Mouse (Mus musculus) hindbrain, embryonic 10.5 days (tissue): ENCODE measurements around the gene Plscr3. TPM values are rescaled to one million over a fixed set of nuclear protein-coding genes. Genes with fewer than 3 reads are reported as not detected.
"Not testable (repeated sequence)": the region's sequence is repeated elsewhere in the genome, so short reads cannot be mapped to it uniquely, and the experiment has no call there.

ENCODE experiments used
- DNase-seq: peaks from one replicate; pipeline ENCODE4 v3.0.0-alpha.2; 2017; ENCODE audit warnings: low spot score
- H3K27ac ChIP-seq: fragments of 300-500 bp; sonication (generic); 2 replicates; pipeline ENCODE4 v1.5.1; 2016; ENCODE audit warnings: mild to moderate bottlenecking, moderate library complexity
- H3K27me3 ChIP-seq: fragments of 300-500 bp; sonication (generic); 2 replicates; pipeline ENCODE4 v1.6.1; 2016; ENCODE audit warnings: mild to moderate bottlenecking; ENCODE audit not compliant: poor library complexity, insufficient read depth, severe bottlenecking
- H3K36me3 ChIP-seq: fragments of 300-500 bp; sonication (generic); 2 replicates; pipeline ENCODE4 v1.6.1; 2016; ENCODE audit warnings: mild to moderate bottlenecking, moderate library complexity
- H3K4me1 ChIP-seq: fragments of 300-500 bp; sonication (generic); replicated peaks from 2 replicates; pipeline ENCODE4 v1.6.1; 2016; ENCODE audit warnings: mild to moderate bottlenecking
- H3K4me3 ChIP-seq: fragments of 300-500 bp; sonication (generic); 2 replicates; pipeline ENCODE4 v1.5.1; 2016; ENCODE audit warnings: mild to moderate bottlenecking, moderate library complexity
- H3K9me3 ChIP-seq: fragments of 300-500 bp; sonication (generic); 2 replicates; pipeline ENCODE4 v1.6.1; 2016; ENCODE audit warnings: mild to moderate bottlenecking, moderate library complexity
- WGBS: fragments of 180-500 bp; shearing (Covaris S2); methylation state at CpG from one replicate; pipeline ENCODE4 v1.1.7; 2016; 5-methylcytosine and 5-hydroxymethylcytosine counted together
- polyA plus RNA-seq: library from polyadenylated mRNA; unstranded; fragments of >200 nt; fragmentation: Nextera tagmentation; extraction: Ambion mirVana; gene quantifications from 2 replicates; pipeline ENCODE4 v1.2.1, GENCODE M21; 2016

The Plscr3 gene
- polyA plus RNA-seq, 1 experiment from 2014 or later = 88.7 TPM

GRCm38 (mm10) chr11:69855347-69855746, 9.2 kb downstream of the Plscr3 start:
- Histone ChIP-seq H3K4me3 (peak overlapping the region; percentile 0; the same call in 1 of the 2 replicates), H3K27ac (peak overlapping the region; percentile 41; the same call in 1 of the 2 replicates), H3K27me3 (peaks cover 38% of the 10 kb centered on the region), H3K9me3 (no peaks in the 10 kb centered on the region), H3K4me1 (peaks cover 36% of the 10 kb centered on the region), H3K36me3 (peaks cover 21% of the 10 kb centered on the region)
- DNase-seq = peak; percentile 60
- WGBS = 25% methylated on average over 16 of the region's 16 CpGs

DNA sequence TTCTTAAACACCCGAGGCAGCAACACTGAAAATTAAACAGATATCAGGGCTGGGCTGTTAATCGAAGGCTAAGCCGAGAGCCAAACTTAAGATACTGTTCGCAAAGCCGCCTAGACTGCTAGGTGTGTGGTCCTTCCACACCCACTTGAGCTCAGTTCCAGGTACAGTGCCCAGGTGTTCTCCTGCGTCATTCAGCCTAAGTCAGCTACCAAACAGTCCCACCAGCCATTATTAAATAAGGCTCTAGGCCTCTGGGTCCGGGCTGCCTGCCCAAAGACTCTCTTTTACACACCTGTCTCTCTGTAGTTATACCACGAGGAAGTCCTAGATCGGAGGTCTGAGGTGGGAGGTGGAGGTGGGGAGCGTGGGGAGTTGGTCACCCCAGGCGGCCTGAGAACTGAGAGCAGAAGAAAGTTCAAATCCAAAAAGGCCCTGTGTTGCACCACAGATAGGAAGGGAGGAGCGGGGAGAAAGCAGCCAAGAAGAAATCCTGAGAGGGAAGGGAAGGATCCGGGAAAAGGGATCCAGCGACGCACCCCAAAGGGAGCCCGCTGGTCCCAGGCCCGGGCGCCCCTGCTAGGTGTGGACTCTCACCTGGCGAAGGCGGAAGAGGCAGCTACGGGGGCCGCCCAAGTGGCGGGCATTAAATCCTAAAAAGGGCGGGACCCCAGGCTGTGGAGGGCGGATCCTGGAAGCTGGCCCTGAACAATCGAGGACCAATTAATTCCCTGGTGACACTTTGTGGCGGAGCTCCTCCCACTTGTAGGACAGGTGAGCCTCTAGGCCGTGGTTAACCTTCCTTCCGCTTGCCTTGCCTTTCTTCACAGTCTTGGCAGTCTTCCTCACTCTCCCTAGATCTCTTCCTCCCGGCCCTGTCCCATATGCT, 12.2 kb downstream of the Plscr3 start, which contains the start of gene Tnk1:
Tnk1 (minus strand) TSS at position 618 of the 886 bp plus-strand sequence.
- WGBS = 20% methylated on average over 30 of the region's 30 CpGs
- H3K27me3 ChIP-seq = peaks cover 38% of the 10 kb centered on the region
- H3K27ac ChIP-seq = 0 out of 2 replicates have a peak within 1 kb of the TSS, but pooled peaks have one; percentile 29
- H3K36me3 ChIP-seq = no peaks in the 10 kb centered on the region
- H3K4me3 ChIP-seq = peak within 1 kb of the TSS; percentile 36
- H3K9me3 ChIP-seq = no peaks in the 10 kb centered on the region
- DNase-seq = no peak
- peaks cover 25% of the 10 kb centered on the region for H3K4me1 ChIP-seq

DNA sequence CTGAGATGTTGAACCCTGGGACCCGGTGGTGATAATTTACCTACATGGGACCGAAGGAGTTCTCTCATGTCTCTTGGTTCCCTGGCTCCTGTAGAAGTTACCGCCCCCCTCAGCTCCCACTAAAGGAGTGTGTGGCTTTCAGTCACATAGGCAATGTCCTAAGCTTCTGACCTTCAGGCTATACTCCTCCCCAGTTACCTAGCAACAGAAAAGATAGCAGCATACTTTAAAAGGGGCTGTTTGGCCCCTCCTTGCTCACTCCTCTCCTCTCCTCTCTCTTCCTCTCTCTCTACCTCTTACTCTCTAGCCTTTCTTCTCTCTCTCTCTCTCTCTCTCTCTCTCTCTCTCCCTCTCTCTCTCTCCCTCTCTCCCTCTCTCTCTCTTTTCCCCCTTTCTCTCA, 17.6 kb downstream of the Plscr3 start:
- not testable (repeated sequence) for H3K4me3 ChIP-seq, H3K36me3 ChIP-seq, DNase-seq, H3K27ac ChIP-seq, H3K9me3 ChIP-seq, H3K4me1 ChIP-seq
- H3K27me3 ChIP-seq = peaks cover 13% of the 10 kb centered on the region
- 87% methylated on average over 3 of the region's 3 CpGs for WGBS

DNA sequence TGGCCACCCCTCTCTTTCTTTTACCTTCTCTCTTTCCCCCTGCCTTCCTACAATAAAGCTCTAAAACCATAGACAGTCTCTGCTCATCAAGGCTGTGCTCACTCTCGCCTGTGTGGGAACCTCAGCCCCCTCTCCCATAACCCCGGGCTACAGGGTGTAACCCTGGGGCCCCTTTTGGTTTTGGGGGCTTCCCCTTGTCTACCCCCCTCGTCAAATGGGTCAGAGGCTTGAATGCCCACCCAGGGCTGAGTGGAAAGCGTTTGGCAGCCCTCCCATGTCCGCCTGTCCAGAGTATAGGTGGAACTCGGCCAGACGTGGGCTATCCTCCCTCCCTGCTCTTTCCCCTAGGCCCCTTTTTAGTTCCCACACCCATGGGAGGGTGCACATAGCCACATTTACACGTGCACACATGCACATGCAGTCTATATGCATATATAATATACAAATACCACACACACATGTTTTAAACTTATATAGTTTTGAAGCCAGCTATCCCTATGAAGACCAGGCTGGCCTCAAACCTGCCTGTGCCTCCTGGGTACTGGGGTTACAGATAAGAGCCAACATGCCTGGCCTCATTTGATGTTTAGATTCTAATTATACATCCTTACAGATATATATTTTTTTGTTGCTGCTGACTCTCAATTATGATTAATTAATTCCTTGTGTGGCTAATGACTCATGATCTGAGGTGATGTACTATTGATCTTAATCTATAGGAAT, 18.1 kb downstream of the Plscr3 start:
- no peak for DNase-seq
- WGBS = 59% methylated on average over 8 of the region's 8 CpGs
- Histone ChIP-seq H3K4me3 (no peak overlapping the region), H3K27ac (no peak overlapping the region), H3K4me1 (0 out of 2 replicates have a peak, but pooled peaks cover 3% of the 10 kb centered on the region), H3K27me3 (peaks cover 7% of the 10 kb centered on the region), H3K36me3 (no peaks in the 10 kb centered on the region), H3K9me3 (no peaks in the 10 kb centered on the region)

GRCm38 (mm10) chr11:69865561-69865960, 19.4 kb downstream of the Plscr3 start:
- Histone ChIP-seq H3K4me1 (0 out of 2 replicates have a peak, but pooled peaks cover 3% of the 10 kb centered on the region), H3K27me3 (no peaks in the 10 kb centered on the region), H3K9me3 (no peaks in the 10 kb centered on the region), H3K4me3 (no peak overlapping the region), H3K36me3 (no peaks in the 10 kb centered on the region), H3K27ac (no peak overlapping the region)
- 85% methylated on average over 9 of the region's 9 CpGs for WGBS
- DNase-seq = no peak

GRCm38 (mm10) chr11:69867335-69867734, 21.2 kb downstream of the Plscr3 start:
- WGBS = 77% methylated on average over 9 of the region's 9 CpGs
- no peak for DNase-seq
- Histone ChIP-seq H3K4me1 (0 out of 2 replicates have a peak, but pooled peaks cover 3% of the 10 kb centered on the region), H3K27ac (no peak overlapping the region), H3K4me3 (no peak overlapping the region), H3K27me3 (no peaks in the 10 kb centered on the region), H3K36me3 (no peaks in the 10 kb centered on the region), H3K9me3 (no peaks in the 10 kb centered on the region)

GRCm38 (mm10) chr11:69870289-69871069, 24.3 kb downstream of the Plscr3 start:
- Histone ChIP-seq H3K9me3 (no peaks in the 10 kb centered on the region), H3K27ac (no peak overlapping the region), H3K4me3 (no peak overlapping the region), H3K36me3 (no peaks in the 10 kb centered on the region), H3K4me1 (no peaks in the 10 kb centered on the region), H3K27me3 (no peaks in the 10 kb centered on the region)
- DNase-seq = no peak
- WGBS = 95% methylated on average over 2 of the region's 2 CpGs

DNA sequence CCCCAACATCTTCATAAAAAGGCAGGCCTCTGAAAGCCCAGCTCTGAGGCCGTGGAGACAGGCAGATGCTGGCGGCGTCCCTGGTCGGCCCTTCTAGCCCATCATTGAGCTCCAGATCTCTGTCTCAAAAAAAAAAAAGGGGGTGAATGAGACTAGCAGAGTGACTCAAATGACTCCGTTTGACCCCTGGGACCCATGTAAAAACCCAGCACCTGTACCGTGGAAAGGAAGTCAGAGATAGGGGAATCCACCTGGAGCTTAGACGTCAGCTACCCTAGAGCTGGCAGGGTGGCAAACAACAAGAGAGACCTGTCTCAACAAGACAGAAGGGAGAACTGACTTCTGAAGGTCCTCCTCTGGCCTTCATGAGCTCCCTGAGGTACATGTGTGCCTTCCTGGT, 25.6 kb downstream of the Plscr3 start:
- H3K4me1 ChIP-seq = peaks cover 9% of the 10 kb centered on the region
- DNase-seq = no peak
- WGBS = 86% methylated on average over 7 of the region's 7 CpGs
- no peaks in the 10 kb centered on the region for H3K36me3 ChIP-seq
- H3K27me3 ChIP-seq = no peaks in the 10 kb centered on the region
- H3K27ac ChIP-seq = no peak overlapping the region
- H3K4me3 ChIP-seq = no peak overlapping the region
- no peaks in the 10 kb centered on the region for H3K9me3 ChIP-seq

DNA sequence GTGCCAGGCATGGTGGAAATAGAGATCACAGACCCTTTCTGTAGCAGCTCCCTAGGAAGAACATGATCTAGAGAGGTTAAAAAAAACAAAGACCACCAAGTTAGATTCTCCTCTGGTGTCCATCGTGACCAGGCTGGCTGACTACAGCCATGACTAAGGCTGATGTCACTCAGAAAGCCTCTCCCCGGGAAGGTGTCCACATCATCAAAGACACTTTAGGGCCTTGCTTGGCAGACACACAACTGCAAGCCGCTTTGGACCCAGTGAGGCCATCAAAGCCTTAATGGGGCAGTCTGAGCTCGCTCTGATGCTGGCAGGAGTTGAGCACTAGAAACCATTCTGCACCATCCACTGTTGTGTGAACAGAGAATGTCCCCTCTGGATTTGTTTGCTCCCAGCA, 26.3 kb downstream of the Plscr3 start:
- WGBS = 85% methylated on average over 4 of the region's 4 CpGs
- Histone ChIP-seq H3K4me1 (peaks cover 15% of the 10 kb centered on the region), H3K27ac (no peak overlapping the region), H3K4me3 (no peak overlapping the region), H3K36me3 (no peaks in the 10 kb centered on the region), H3K9me3 (no peaks in the 10 kb centered on the region), H3K27me3 (no peaks in the 10 kb centered on the region)
- no peak for DNase-seq

GRCm38 (mm10) chr11:69876186-69876585, 30.0 kb downstream of the Plscr3 start:
- H3K27ac ChIP-seq = peak overlapping the region; percentile 72; the same call in 1 of the 2 replicates
- H3K27me3 ChIP-seq = peaks cover 11% of the 10 kb centered on the region
- H3K9me3 ChIP-seq = no peaks in the 10 kb centered on the region
- 71% methylated on average over 7 of the region's 7 CpGs for WGBS
- H3K4me1 ChIP-seq = peaks cover 52% of the 10 kb centered on the region
- DNase-seq = no peak
- no peaks in the 10 kb centered on the region for H3K36me3 ChIP-seq
- no peak overlapping the region for H3K4me3 ChIP-seq

GRCm38 (mm10) chr11:69876867-69877266, 30.7 kb downstream of the Plscr3 start:
- Histone ChIP-seq H3K4me3 (peak overlapping the region; percentile 41), H3K4me1 (peaks cover 59% of the 10 kb centered on the region), H3K27me3 (peaks cover 15% of the 10 kb centered on the region), H3K36me3 (no peaks in the 10 kb centered on the region), H3K9me3 (no peaks in the 10 kb centered on the region), H3K27ac (peak overlapping the region; percentile 72)
- peak; percentile 88 for DNase-seq
- WGBS = 2% methylated on average over 12 of the region's 12 CpGs

DNA sequence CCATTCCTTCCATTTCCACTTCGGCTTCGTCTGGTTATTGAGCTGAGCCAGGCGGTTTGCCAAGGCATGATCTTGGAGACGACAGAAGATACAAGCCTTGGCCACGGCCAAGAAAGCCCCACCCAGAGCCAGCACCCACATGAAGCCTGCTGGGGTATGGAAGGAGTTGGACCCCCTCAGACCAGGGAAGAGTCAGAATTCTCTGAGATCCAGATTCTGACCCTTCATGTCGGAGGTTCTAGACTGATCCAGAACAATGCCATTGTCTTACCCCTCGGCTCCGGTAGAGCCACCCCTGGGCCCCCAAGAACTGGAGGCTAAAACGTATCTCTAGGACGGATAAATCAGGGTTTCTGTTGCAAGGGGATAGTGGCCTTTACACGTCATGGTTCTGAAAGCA, 31.7 kb downstream of the Plscr3 start, which contains the start of gene Tmem95:
Tmem95 (minus strand) TSS at position 141 of the 400 bp plus-strand sequence.
- Histone ChIP-seq H3K27me3 (peaks cover 22% of the 10 kb centered on the region), H3K36me3 (no peaks in the 10 kb centered on the region), H3K4me1 (peaks cover 65% of the 10 kb centered on the region), H3K9me3 (no peaks in the 10 kb centered on the region), H3K4me3 (peak within 1 kb of the TSS; percentile 62), H3K27ac (peak within 1 kb of the TSS; percentile 72)
- 93% methylated on average over 11 of the region's 11 CpGs for WGBS
- no peak for DNase-seq
